Mouse (Mus musculus): ENCODE measurements around the gene Olfr642. TPM values are rescaled to one million over a fixed set of nuclear protein-coding genes. Genes with fewer than 3 reads are reported as not detected.

The Olfr642 gene
- total RNA-seq (2021), result not detected
- long read RNA-seq, experiment 1, result 0 reads
- long read RNA-seq, experiment 2, result 0 reads

DNA sequence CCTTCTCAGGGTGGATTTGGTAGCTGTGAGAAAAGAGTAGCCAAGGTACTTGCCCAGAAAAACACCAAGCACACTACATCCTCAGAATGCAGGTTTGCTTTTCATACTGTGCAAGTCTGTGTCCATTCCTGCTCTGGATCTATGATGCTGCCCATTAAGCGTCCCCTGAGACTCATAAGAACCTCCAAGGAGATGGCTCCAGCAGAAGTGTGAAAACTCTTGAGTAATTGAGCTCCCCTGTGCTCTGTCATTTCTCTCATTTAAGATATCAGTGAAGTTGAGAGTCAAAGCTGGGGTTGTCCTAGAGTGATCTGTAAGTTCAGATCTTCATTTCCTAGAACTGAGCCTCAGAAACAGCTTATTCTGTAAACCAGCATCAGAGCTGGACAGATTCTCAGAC lies at the start of gene Olfr642:
Olfr642 (minus strand) TSS at position 101 of the 400 bp plus-strand sequence.
- no peak for DNase-seq
- intact Hi-C loops (cut with DNase I), result no loop called here

DNA sequence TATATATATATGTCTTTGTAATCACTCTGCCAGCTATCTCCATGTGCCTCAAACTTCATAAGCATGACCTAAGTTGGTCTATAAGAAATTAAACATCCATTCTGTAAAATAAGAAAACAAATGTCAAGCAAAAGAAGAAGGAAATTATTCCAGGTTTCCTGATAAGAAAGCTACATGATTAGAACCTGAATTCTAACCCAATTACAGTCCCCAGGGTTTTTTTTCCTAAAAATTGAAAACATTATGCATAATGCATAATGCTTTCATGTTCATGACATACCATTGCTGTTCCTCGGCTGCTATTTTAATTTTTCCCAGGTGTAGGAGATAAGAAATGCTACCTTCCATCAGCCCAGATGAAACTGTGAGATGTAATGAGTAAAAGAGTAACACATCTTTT lies 32.9 kb upstream of the Olfr642 start, which contains the start of gene Olfr645:
Olfr645 (minus strand) TSS at position 101 of the 400 bp plus-strand sequence.
- intact Hi-C loops (cut with DNase I), result no loop called here

GRCm38 (mm10) chr7:104071769-104072168 lies 19.3 kb upstream of the Olfr642 start, which contains the start of gene Olfr644:
Gene Olfr644 (minus strand): TSS chr7:104071869.
- intact Hi-C loops (cut with DNase I), result no loop called here
- no peak for DNase-seq

More for the DNA sequence above, 32.9 kb upstream of the Olfr642 start, which contains the start of gene Olfr645:
- no peak for DNase-seq

DNA sequence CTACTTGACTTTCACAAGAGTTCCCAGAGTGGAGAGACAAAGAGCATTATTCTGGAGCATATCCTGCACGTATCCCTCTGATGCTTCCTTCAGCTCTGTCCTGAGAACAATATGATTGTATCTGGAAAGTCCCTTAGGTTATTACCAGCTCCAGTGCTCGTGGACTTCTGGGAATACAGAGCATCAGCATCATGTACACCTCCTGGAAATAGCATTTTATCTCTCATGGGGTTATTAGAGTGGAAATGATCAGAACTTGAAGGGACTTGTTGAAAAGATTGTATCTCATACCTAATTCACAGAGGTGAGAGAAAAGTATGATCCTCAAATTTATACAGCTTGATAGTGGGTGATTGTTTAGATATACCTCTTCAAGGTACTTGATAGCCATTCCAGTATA lies 8.9 kb upstream of the Olfr642 start, which contains the start of gene 4930516K23Rik:
4930516K23Rik (minus strand) TSS at position 101 of the 400 bp plus-strand sequence.
- intact Hi-C loops (cut with DNase I), result no loop called here
- DNase-seq, result no peak

DNA sequence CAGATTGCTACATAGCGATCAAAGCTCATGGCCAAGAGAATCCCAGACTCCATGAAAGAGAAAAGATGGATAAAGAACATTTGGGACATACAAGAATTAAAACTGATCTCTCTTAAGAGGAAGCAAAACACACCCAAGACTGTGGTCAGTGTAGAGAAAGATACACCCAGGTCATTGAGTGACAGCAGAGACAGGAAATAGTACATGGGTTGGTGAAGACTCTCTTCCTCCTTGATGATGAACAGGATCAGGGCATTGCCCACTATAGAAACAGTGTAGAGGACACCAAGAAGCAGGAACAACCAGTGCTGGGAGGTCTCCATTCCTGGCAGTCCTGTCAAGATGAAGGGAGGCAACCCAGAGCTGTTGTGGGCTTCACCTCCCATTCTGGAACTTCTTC lies 6.7 kb upstream of the Olfr642 start:
- intact Hi-C loops (cut with DNase I), result no loop called here
- DNase-seq, result no peak

DNA sequence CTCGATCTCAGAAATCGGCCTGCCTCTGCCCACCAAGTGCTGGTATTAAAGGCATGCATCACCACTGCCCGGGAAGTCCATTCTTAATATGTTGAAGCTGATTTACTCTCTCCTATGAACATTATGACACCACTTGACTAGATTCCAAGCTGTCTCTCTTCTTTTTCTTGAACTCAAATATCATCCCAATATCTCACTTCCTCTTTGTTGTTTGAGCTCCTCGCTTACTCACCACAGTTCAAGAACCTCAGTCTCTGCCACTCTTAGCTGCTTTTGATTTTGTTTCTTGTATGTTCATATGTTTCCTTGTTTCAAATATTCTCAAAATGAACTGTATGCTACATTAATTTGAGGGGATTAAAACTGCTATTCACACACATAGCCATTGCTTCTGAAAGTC lies 1.7 kb downstream of the Olfr642 start:
- DNase-seq, result no peak
- intact Hi-C loops (cut with DNase I), result no loop called here

- DNase-seq, result no peak
- intact Hi-C loops (cut with DNase I), result no loop called here
Observed at GRCm38 (mm10) chr7:104035145-104035544, 17.3 kb downstream of the Olfr642 start, which contains the start of gene Olfr641. Gene Olfr641 (plus strand): TSS chr7:104035445.

- no peak for DNase-seq
- intact Hi-C loops (cut with DNase I), result no loop called here
Observed at GRCm38 (mm10) chr7:104026978-104027377, 25.5 kb downstream of the Olfr642 start.

GRCm38 (mm10) chr7:104025473-104025872 lies 27.0 kb downstream of the Olfr642 start, which contains the start of gene Olfr640:
Gene Olfr640 (minus strand): TSS chr7:104025573.
- intact Hi-C loops (cut with DNase I), result no loop called here
- DNase-seq, result no peak

GRCm38 (mm10) chr7:104021651-104022050 lies 30.8 kb downstream of the Olfr642 start:
- intact Hi-C loops (cut with DNase I), result no loop called here
- no peak for DNase-seq

- intact Hi-C loops (cut with DNase I), result no loop called here
Observed at GRCm38 (mm10) chr7:104018953-104019352, 33.5 kb downstream of the Olfr642 start.

DNA sequence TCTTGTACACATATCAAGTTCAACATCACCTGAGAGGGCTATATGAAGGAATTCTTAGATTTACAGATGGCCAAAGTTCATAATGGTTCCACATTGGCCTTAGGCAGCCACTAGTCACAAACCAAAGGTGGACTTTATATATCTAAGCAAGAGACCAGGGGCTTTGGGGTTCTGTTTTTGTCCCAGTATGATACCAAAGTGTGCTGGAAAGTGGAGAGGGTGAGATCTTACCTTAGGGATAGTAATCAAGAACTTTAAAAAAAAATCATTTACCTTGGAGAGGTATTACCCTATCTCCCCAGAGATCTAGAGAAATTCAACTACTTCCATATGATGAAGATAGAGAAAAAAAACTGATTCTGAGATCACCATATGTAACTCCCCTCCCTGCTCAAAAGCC lies 35.3 kb downstream of the Olfr642 start, which contains the start of gene Olfr639:
Olfr639 (minus strand) TSS at position 101 of the 400 bp plus-strand sequence.
- intact Hi-C loops (cut with DNase I), result no loop called here
- no peak for DNase-seq

More at GRCm38 (mm10) chr7:104018953-104019352, 33.5 kb downstream of the Olfr642 start:
- DNase-seq, result no peak

DNA sequence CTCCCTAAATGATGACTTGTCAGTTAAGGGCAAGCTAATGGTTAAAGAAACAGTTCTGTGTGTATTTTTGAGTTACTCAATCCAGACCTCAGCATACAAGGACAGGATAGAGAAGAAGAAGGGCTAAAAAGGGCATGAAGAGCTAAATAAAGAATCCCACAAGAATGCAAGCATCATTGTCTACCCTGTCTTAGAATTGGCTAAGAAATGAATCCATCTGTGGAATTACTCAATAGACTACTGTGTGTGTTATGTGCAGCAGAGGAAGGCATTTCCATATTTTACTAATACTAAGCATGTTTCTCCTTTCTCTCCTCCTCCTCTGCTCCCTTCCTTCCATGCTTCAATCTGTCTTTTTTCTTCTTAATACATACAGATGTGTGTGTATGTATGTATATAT lies 53.3 kb downstream of the Olfr642 start:
- DNase-seq, result no peak
- intact Hi-C loops (cut with DNase I), result no loop called here

GRCm38 (mm10) chr7:103998446-103998845 lies 54.0 kb downstream of the Olfr642 start, which contains the start of gene Olfr638:
Gene Olfr638 (plus strand): TSS chr7:103998746.
- intact Hi-C loops (cut with DNase I), result no loop called here
- no peak for DNase-seq

Other genes starting within 250 kb of the Olfr642 start
- 1,000 to 10,000 TPM; 2,822 to 3,799 TPM for gene Hbb-bt, start 238.7 kb downstream of the Olfr642 start, total RNA-seq (2021)
- gene Hbb-bs, start 224.6 kb downstream of the Olfr642 start, total RNA-seq (2021), result over 10,000 TPM; 24,882 to 31,010 TPM
- gene Hbb-bh2, start 212.1 kb downstream of the Olfr642 start, total RNA-seq (2021), result not detected
- gene Hbb-bh1, start 209.5 kb downstream of the Olfr642 start, total RNA-seq (2021), result not detected
- not detected for gene Hbb-y, start 199.4 kb downstream of the Olfr642 start, total RNA-seq (2021)
- not detected for gene Olfr66, start 166.4 kb downstream of the Olfr642 start, total RNA-seq (2021)
- gene Olfr64, start 158.2 kb downstream of the Olfr642 start, total RNA-seq (2021), result not detected
- gene Olfr65, start 149.2 kb downstream of the Olfr642 start, total RNA-seq (2021), result not detected
- not detected for gene Olfr631, start 123.8 kb downstream of the Olfr642 start, total RNA-seq (2021)
- not detected for gene Olfr632, start 118.3 kb downstream of the Olfr642 start, total RNA-seq (2021)
- gene Olfr633, start 108.2 kb downstream of the Olfr642 start, total RNA-seq (2021), result not detected
- gene Olfr635, start 81.5 kb downstream of the Olfr642 start, total RNA-seq (2021), result not detected
- not detected for gene Olfr638, start 53.9 kb downstream of the Olfr642 start, total RNA-seq (2021)
- gene Olfr639, start 35.4 kb downstream of the Olfr642 start, total RNA-seq (2021), result not detected
- not detected for gene Olfr640, start 27.1 kb downstream of the Olfr642 start, total RNA-seq (2021)
- not detected for gene Olfr641, start 17.2 kb downstream of the Olfr642 start, total RNA-seq (2021)
- gene 4930516K23Rik, start 8.8 kb upstream of the Olfr642 start, total RNA-seq (2021), result not detected
- gene Olfr644, start 19.2 kb upstream of the Olfr642 start, total RNA-seq (2021), result not detected
- not detected for gene Olfr645, start 32.8 kb upstream of the Olfr642 start, total RNA-seq (2021)
- not detected for gene Olfr646, start 52.2 kb upstream of the Olfr642 start, total RNA-seq (2021)
- not detected for gene Ubqln5, start 77.2 kb upstream of the Olfr642 start, total RNA-seq (2021)
- not detected for gene Olfr643, start 84.7 kb upstream of the Olfr642 start, total RNA-seq (2021)
- not detected for gene Ubqln3, start 90.6 kb upstream of the Olfr642 start, total RNA-seq (2021)
- not detected for gene Ubqlnl, start 97.9 kb upstream of the Olfr642 start, total RNA-seq (2021)
- not detected for gene Olfm5, start 112.2 kb upstream of the Olfr642 start, total RNA-seq (2021)
- not detected for gene Olfr648, start 130.7 kb upstream of the Olfr642 start, total RNA-seq (2021)
- gene Olfr649, start 143.3 kb upstream of the Olfr642 start, total RNA-seq (2021), result not detected
- gene Trim6, start 166.1 kb upstream of the Olfr642 start, total RNA-seq (2021), result under 1 TPM; 0.45 to 0.54 TPM
- 1 to 10 TPM; 3.7 to 3.8 TPM for gene Trim34a, start 191.8 kb upstream of the Olfr642 start, total RNA-seq (2021)
- 1 to 10 TPM; 2.6 to 2.9 TPM for gene Trim5, start 235.4 kb upstream of the Olfr642 start, total RNA-seq (2021)

All from heart, postnatal 14 days (tissue).